Mouse (Mus musculus): ENCODE data around the gene Stk17b. TPM values are rescaled to one million over a fixed set of nuclear protein-coding genes. Genes with fewer than 3 reads are reported as not detected.

Gene Stk17b
- total and polyA plus RNA-seq, 3 experiments, result 6.4 to 8.0 TPM; not detected in 1

DNA sequence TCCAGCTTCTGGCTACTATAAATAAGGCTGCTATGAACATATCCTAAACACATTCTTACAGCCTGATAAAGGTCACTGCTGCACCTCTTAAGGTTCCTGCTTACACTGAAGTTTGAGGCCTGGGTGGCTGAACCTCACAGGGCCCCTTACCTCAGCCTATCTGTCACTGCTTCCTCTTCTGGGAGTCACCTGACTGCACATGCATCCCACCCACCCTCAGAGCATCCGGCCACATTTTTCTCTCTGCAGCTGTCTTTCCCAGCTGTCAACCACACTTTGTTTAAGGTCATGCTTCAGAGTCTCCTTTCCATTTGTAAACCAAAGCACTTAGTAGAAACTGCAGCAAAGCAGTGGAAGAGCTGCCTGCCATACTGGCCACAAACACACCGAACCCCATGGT is 6.3 kb upstream of the Stk17b start:
- Histone ChIP-seq H3K9me3 (replicated peaks; ENCODE audit: insufficient read depth, low read length) (no peaks in the 10 kb centered on the region), H3K79me2 (ENCODE audit: control insufficient read depth, insufficient read depth, low read length, poor library complexity) (no peaks in the 10 kb centered on the region), H3K9ac (ENCODE audit: control insufficient read depth, low read depth, low read length, poor library complexity, severe bottlenecking) (no peak overlapping the region), H3K36me3 (ENCODE audit: control insufficient read depth in 1 of 2, insufficient read depth in 2 of 2, low read length in 2 of 2) (peaks cover 0 to 4% of the 10 kb centered on the region in 2 experiments; a peak in 2 of 4 replicates), H3K4me3 (ENCODE audit: control insufficient read depth in 1 of 2, insufficient read depth in 1 of 2, low read depth in 2 of 2, low read length in 2 of 2) (no peak overlapping the region), H3K27ac (ENCODE audit: control insufficient read depth, low read depth, low read length) (no peak overlapping the region), H3K4me1 (ENCODE audit: control insufficient read depth in 1 of 2, insufficient read depth in 2 of 2, low read length in 2 of 2) (peaks cover 0 to 6% of the 10 kb centered on the region in 2 experiments; a peak in 1 of 4 replicates), H3K27me3 (ENCODE audit: control insufficient read depth in 1 of 2, insufficient read depth in 2 of 2, low read length in 2 of 2) (no peaks in the 10 kb centered on the region)
- DNase-seq (ENCODE audit: low read depth, low spot score), result peak; percentile 36
- TF ChIP-seq SIN3A (IDR thresholded peaks at IDR 0.05; ENCODE audit: low read length), result 0 out of 2 replicates have a peak, but pooled peaks have one; percentile 35
- no peak for TF ChIP-seq JUND (IDR thresholded peaks at IDR 0.05; ENCODE audit: low read depth, low read length)
- TF ChIP-seq HCFC1 (IDR thresholded peaks at IDR 0.05; ENCODE audit: low read depth, low read length), result no peak
- 0 out of 2 replicates have a peak, but pooled peaks have one; percentile 14 for TF ChIP-seq MXI1 (IDR thresholded peaks at IDR 0.05; ENCODE audit: low read depth, low read length)
- no peak for TF ChIP-seq POLR2AphosphoS2 (IDR thresholded peaks at IDR 0.05; ENCODE audit: low read length)
- TF ChIP-seq CHD2 (IDR thresholded peaks at IDR 0.05; ENCODE audit: low read length), result no peak
- TF ChIP-seq USF1 (IDR thresholded peaks at IDR 0.05; ENCODE audit: low read depth, low read length), result peak; percentile 77
- TF ChIP-seq TCF12 (IDR thresholded peaks at IDR 0.05; ENCODE audit: low read depth, low read length), result no peak
- peak; percentile 36; the same call in 1 of the 2 replicates for TF ChIP-seq ETS1 (IDR thresholded peaks at IDR 0.05; ENCODE audit: low read depth, low read length)
- no peak for TF ChIP-seq TBP (IDR thresholded peaks at IDR 0.05; ENCODE audit: low read depth, low read length)
- no peak for TF ChIP-seq ZMIZ1 (IDR thresholded peaks at IDR 0.05; ENCODE audit: low read depth, low read length)
- TF ChIP-seq RCOR1 (IDR thresholded peaks at IDR 0.05; ENCODE audit: low read depth, low read length), result no peak
- TF ChIP-seq GABPA (IDR thresholded peaks at IDR 0.05; ENCODE audit: low read depth, low read length), result no peak
- peak; percentile 52; the same call in 1 of the 2 replicates for TF ChIP-seq BHLHE40 (IDR thresholded peaks at IDR 0.05; ENCODE audit: borderline replicate concordance, low read depth, low read length)
- TF ChIP-seq SMC3 (IDR thresholded peaks at IDR 0.05; ENCODE audit: low read depth, low read length), result no peak
- no peak for TF ChIP-seq MAZ (IDR thresholded peaks at IDR 0.05; ENCODE audit: low read depth, low read length)
- no peak for TF ChIP-seq ZNF384 (IDR thresholded peaks at IDR 0.05; ENCODE audit: low read depth, low read length)
- TF ChIP-seq MYB (IDR thresholded peaks at IDR 0.05; ENCODE audit: low read depth, low read length), result no peak
- TF ChIP-seq MAFK (IDR thresholded peaks at IDR 0.05; ENCODE audit: borderline replicate concordance, low read depth, low read length), result no peak
- no peak for TF ChIP-seq RAD21 (IDR thresholded peaks at IDR 0.05; ENCODE audit: low read depth, low read length)
- 0 out of 4 replicates have a peak, but pooled peaks of 1 of the 2 experiments have one; percentile 17 for TF ChIP-seq EP300 (IDR thresholded peaks at IDR 0.05; ENCODE audit: low read depth in 1 of 2, low read length in 2 of 2)
- TF ChIP-seq MEF2A (IDR thresholded peaks at IDR 0.05; ENCODE audit: extremely low read depth, insufficient replicate concordance, low read depth, low read length, poor library complexity, severe bottlenecking), result no peak
- TF ChIP-seq MAX (IDR thresholded peaks at IDR 0.05; ENCODE audit: low read length), result no peak
